Mouse (Mus musculus) lung, postnatal 0 days (tissue): Measurements from ENCODE around the gene Ddn. TPM values are rescaled to one million over a fixed set of nuclear protein-coding genes. Genes with fewer than 3 reads are reported as not detected.
A peak's percentile ranks its signal among the peaks of the same experiment; 100 is the strongest.

ENCODE experiments used
- ATAC-seq: fragments of 200-750 bp; cut with Nextera tagmentation; 2 replicates; pipeline ENCODE4 v1.8.0; 2017; ENCODE audit warnings: moderate library complexity
- DNase-seq: peaks from one replicate; pipeline ENCODE4 v3.0.0-alpha.2; 2016; ENCODE audit warnings: low spot score
- H3K27ac ChIP-seq: fragments of 300-500 bp; sonication (generic); 2 replicates; pipeline ENCODE4 v1.5.1; 2014; ENCODE audit warnings: antibody characterized with exemption, mild to moderate bottlenecking, low read length, mixed read lengths
- H3K27me3 ChIP-seq: fragments of 300-500 bp; sonication (generic); replicated peaks from 2 replicates; pipeline ENCODE4 v1.6.1; 2014; ENCODE audit warnings: low read length, mixed read lengths; ENCODE audit not compliant: insufficient read depth
- H3K36me3 ChIP-seq: fragments of 300-500 bp; sonication (generic); 2 replicates; pipeline ENCODE4 v1.6.1; 2014; ENCODE audit warnings: low read length, mixed read lengths; ENCODE audit not compliant: insufficient read depth
- H3K4me1 ChIP-seq: fragments of 300-500 bp; sonication (generic); 2 replicates; pipeline ENCODE4 v1.6.1; 2014; ENCODE audit warnings: antibody characterized with exemption, low read depth, low read length, mixed read lengths; ENCODE audit not compliant: insufficient read depth
- H3K4me2 ChIP-seq: fragments of 300-500 bp; sonication (generic); replicated peaks from 2 replicates; pipeline ENCODE4 v1.6.1; 2014; ENCODE audit warnings: low read depth, mild to moderate bottlenecking, low read length, moderate library complexity, mixed read lengths
- H3K4me3 ChIP-seq: fragments of 300-500 bp; sonication (generic); 2 replicates; pipeline ENCODE4 v1.5.1; 2014; ENCODE audit warnings: low read depth, low read length
- H3K9ac ChIP-seq: fragments of 300-500 bp; sonication (generic); replicated peaks from 2 replicates; pipeline ENCODE4 v1.6.1; 2014; ENCODE audit warnings: low read depth, mild to moderate bottlenecking
- H3K9me3 ChIP-seq: fragments of 300-500 bp; sonication (generic); 2 replicates; pipeline ENCODE4 v1.6.1; 2016; ENCODE audit warnings: low read length, mixed read lengths
- CTCF ChIP-seq: IDR thresholded peaks from 2 replicates; pipeline ENCODE4 v1.5.1; 2016; ENCODE audit warnings: antibody characterized with exemption, mild to moderate bottlenecking
- EP300 ChIP-seq: IDR thresholded peaks from 2 replicates; pipeline ENCODE4 v1.6.1; 2016; ENCODE audit warnings: antibody characterized with exemption, mild to moderate bottlenecking, control low read depth
- WGBS: fragments of 180-500 bp; shearing (Covaris S2); extraction: QIAGEN DNeasy Blood & Tissue Kit; methylation state at CpG from one replicate; pipeline ENCODE4 v1.1.7; 2014; 5-methylcytosine and 5-hydroxymethylcytosine counted together
- polyA plus RNA-seq: library from polyadenylated mRNA; unstranded; fragments of >200 nt; fragmentation: Nextera tagmentation; extraction: Ambion mirVana; gene quantifications from 2 replicates; pipeline ENCODE4 v1.2.1, GENCODE M21; 2015

The Ddn gene
- polyA plus RNA-seq, 1 experiment from 2014 or later: 0.04 TPM

GRCm38 (mm10) chr15:98778806-98779205, 30.5 kb downstream of the Ddn start:
- H3K9me3 ChIP-seq: no peaks in the 10 kb centered on the region
- H3K4me3 ChIP-seq: no peak overlapping the region
- H3K4me2 ChIP-seq: no peak overlapping the region
- no peak for TF ChIP-seq EP300
- TF ChIP-seq CTCF: no peak
- peaks cover 5% of the 10 kb centered on the region; the same call in 1 of the 2 replicates for H3K4me1 ChIP-seq
- DNase-seq (no peak), ATAC-seq (no peak)
- no peak overlapping the region for H3K27ac ChIP-seq
- H3K27me3 ChIP-seq: peaks cover 75% of the 10 kb centered on the region
- H3K9ac ChIP-seq: no peak overlapping the region
- no peaks in the 10 kb centered on the region for H3K36me3 ChIP-seq
- 8% methylated on average over 9 of the region's 11 CpGs for WGBS

DNA sequence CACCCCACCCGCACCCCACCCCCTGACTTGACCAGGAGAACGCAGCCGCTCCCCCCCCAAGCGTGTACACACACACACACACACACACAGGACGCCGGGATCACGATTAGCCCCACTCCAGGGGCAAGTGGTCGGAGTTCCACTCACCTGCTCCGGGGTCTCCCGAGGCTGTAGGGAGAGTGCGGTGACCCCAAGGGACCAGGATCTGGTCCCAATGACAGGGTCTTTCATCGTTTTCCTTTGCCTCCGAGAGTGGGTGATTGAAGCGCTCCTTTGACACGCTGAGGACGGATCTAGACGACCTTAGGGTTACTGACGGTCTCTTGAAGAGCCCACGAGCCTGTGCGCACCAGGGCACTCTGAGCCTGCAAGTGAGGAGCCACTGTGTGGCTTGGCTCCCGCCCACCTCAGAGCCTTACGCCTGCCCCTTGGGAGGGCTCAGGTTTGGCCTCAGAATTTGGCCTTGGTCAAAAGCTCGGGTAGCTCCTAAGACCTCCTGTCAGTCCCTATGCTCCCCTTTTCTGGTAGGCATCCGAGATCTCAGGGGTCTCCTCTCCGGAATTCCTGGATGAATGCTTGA, 31.0 kb downstream of the Ddn start:
- 2% methylated on average over 23 of the region's 25 CpGs for WGBS
- Histone ChIP-seq H3K27ac (no peak overlapping the region), H3K4me1 (peaks cover 5% of the 10 kb centered on the region; the same call in 1 of the 2 replicates), H3K9ac (no peak overlapping the region), H3K36me3 (no peaks in the 10 kb centered on the region), H3K4me2 (peak overlapping the region; percentile 46), H3K27me3 (peaks cover 75% of the 10 kb centered on the region), H3K9me3 (no peaks in the 10 kb centered on the region), H3K4me3 (peak overlapping the region; percentile 23)
- no peak for DNase-seq
- TF ChIP-seq EP300 (no peak), CTCF (no peak)
- no peak for ATAC-seq

- Histone ChIP-seq H3K27ac (no peak within 1 kb of the TSS), H3K27me3 (peaks cover 75% of the 10 kb centered on the region), H3K4me3 (peak within 1 kb of the TSS; percentile 23), H3K4me1 (peaks cover 6% of the 10 kb centered on the region; the same call in 1 of the 2 replicates), H3K9ac (no peak within 1 kb of the TSS), H3K4me2 (peak within 1 kb of the TSS; percentile 46), H3K9me3 (no peaks in the 10 kb centered on the region), H3K36me3 (no peaks in the 10 kb centered on the region)
- 1% methylated on average over 31 of the region's 33 CpGs for WGBS
- TF ChIP-seq EP300: no peak
- TF ChIP-seq CTCF: no peak
- ATAC-seq (no peak), DNase-seq (peak; percentile 35)
Measured at GRCm38 (mm10) chr15:98777762-98778161, 31.5 kb downstream of the Ddn start, which contains the start of gene Wnt10b. TSS of gene Wnt10b (minus strand) at chr15:98778150.

DNA sequence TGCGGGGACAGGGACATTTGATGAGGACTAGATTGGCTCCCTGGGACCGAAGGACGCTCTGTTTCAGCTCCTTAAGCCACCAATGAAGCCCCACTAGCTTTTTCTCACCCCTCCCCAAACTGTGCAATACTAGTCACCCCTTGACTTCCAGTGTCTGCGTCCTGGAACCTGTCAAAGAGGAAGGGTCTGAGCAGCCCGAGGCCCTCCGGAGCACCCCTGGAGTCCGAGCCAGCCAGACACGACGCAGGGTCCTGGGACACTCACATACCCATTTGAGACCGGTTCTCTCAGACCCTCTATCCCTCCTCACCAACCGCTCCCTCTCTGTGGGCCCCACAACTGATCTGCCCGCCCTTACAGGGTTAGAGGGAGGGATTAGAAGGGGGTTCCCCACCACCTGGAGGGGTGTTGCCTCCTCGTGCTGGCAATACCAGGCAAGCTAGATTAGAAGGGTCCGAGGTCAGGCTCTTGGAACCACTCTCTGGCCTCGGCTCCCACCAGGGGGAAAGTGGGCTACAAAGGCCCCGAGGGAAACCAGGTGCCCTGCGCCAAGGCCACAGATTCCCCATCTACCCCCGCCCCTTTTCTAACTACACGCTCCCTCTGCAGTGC, 32.2 kb downstream of the Ddn start:
- no peak overlapping the region for H3K4me2 ChIP-seq
- WGBS: 5% methylated on average over 16 of the region's 19 CpGs
- H3K9ac ChIP-seq: no peak overlapping the region
- H3K27me3 ChIP-seq: peaks cover 79% of the 10 kb centered on the region
- DNase-seq: no peak
- H3K36me3 ChIP-seq: no peaks in the 10 kb centered on the region
- no peak for TF ChIP-seq EP300
- no peak for TF ChIP-seq CTCF
- H3K9me3 ChIP-seq: no peaks in the 10 kb centered on the region
- no peak overlapping the region for H3K4me3 ChIP-seq
- no peak for ATAC-seq
- no peak overlapping the region for H3K27ac ChIP-seq
- H3K4me1 ChIP-seq: peaks cover 12% of the 10 kb centered on the region; the same call in 1 of the 2 replicates

DNA sequence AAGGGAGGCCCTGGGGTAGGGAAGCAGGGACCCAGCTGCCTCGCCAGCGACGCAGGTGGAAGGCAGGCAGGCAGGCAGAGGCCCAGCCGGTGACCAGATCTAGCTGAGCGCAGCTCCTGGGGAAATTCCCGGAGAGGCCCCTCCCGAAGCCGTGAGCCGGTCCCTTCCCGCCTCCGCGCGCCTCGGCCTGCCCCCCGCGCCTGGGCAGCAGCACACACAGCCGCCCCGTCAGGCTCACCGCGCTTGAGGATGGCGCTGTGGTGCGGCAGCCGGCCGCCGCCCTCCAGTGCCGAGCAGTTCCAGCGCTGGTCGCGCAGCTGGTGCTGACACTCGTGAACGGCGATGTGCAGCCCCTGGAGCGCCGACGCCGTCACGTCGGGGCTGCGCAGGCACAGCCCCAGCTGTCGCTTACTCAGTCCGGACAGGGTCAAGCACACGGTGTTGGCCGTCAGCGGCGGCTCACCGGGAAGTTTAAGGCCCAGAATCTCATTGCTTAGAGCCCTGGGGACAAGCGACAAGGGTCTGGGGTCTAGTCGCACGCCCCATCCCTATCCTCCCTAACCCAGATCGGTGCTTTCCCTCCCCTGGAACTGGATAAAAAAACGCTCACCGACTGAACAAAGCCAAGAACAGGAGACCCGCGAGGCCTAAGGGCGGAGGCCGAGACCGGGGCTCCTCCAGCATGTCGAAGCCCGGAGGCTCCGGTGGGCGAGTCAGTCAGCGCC, 32.8 kb downstream of the Ddn start:
- TF ChIP-seq EP300 (no peak), CTCF (peak; percentile 59)

GRCm38 (mm10) chr15:98775533-98775932, 33.8 kb downstream of the Ddn start:
- Histone ChIP-seq H3K4me1 (peaks cover 12% of the 10 kb centered on the region; the same call in 1 of the 2 replicates), H3K4me3 (no peak overlapping the region), H3K36me3 (no peaks in the 10 kb centered on the region), H3K4me2 (no peak overlapping the region), H3K27ac (no peak overlapping the region), H3K27me3 (peaks cover 76% of the 10 kb centered on the region), H3K9ac (no peak overlapping the region), H3K9me3 (no peaks in the 10 kb centered on the region)
- 4% methylated on average over 5 of the region's 5 CpGs for WGBS
- ATAC-seq (no peak), DNase-seq (no peak)
- TF ChIP-seq EP300: no peak
- no peak for TF ChIP-seq CTCF

More for the DNA sequence above, 32.8 kb downstream of the Ddn start:
- WGBS: 3% methylated on average over 56 of the region's 62 CpGs
- peaks cover 12% of the 10 kb centered on the region; the same call in 1 of the 2 replicates for H3K4me1 ChIP-seq
- no peak overlapping the region for H3K9ac ChIP-seq
- no peak overlapping the region for H3K27ac ChIP-seq
- DNase-seq: peak; percentile 33
- no peaks in the 10 kb centered on the region for H3K9me3 ChIP-seq
- 0 out of 2 replicates have a peak overlapping the region, but pooled peaks have one; percentile 8 for H3K4me3 ChIP-seq
- ATAC-seq: peak; percentile 58
- peaks cover 78% of the 10 kb centered on the region for H3K27me3 ChIP-seq
- no peaks in the 10 kb centered on the region for H3K36me3 ChIP-seq
- H3K4me2 ChIP-seq: 0 out of 2 replicates have a peak overlapping the region, but pooled peaks have one; percentile 27
